Mouse (Mus musculus) T-helper 1 cell (primary cell): ENCODE measurements around the gene Rptor.

Experiments used
- in situ Hi-C: fragments of 300-600 bp; cut with MboI, MseI; formaldehyde crosslinking; loops from one replicate; pipeline ENCODE4 v1.15.1; 2025; ENCODE audit warnings: high pct_unique_total_duplicates

Rptor gene

DNA sequence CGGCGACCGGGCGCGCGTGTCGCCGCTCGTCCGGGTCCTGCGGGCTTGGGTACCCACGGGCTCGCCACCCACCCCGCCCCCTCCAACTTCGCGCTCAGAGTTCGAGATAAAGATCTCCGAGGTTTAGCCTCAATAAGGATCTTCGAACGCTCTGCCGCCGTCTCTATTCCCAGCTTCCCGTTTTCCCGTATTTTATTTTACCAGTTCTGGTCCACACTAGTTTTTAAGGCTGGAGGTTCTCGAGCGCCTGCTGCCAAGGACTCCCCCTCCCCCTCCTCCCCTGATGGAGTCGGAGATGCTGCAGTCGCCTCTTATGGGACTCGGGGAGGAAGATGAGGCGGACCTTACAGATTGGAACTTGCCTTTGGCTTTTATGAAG lies 811 bp downstream of the Rptor start:
- in situ Hi-C loops = no loop called here

- in situ Hi-C loops = no loop called here
Measured at GRCm38 (mm10) chr11:119607464-119607863, 4.8 kb downstream of the Rptor start.

GRCm38 (mm10) chr11:119611496-119611895 lies 8.8 kb downstream of the Rptor start:
- in situ Hi-C loops = no loop called here

DNA sequence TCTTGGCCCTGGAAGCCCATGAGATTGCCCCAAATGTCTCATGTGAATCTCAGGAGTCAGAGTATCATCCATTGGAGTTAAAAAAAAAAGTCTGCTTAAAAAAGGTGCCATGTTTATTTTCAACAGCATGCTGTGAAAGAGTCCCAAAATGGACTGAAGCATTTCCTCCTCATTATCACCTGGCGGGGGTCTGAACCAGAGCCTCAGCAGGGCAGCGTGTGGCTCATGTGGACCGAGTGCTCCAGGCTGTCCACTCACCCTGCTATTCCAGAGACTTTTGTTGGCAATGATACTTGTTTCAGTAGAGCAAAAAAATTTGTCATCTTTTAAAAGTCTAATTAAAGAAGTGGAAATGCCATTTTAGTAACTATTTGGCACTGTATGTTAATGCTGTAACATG lies 9.5 kb downstream of the Rptor start:
- in situ Hi-C loops = no loop called here

DNA sequence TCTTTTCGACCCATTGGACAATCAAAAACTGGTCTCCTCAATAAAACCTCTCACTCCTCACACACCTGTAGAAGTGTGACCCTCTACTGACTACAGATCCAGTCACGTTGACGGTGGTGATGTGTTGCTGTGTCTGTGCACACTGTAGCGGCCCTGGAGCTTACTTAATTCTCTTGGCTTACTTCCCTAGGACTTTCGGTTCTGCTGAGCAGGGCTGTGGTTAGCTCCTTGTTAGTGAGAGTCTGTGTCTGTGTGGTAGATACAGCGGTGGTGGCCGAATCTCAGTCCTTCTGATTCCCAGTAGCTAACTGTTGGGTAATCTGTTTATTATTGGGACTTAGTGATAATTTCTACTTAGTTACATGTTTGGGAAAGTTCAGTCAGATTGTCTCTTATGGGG lies 12.4 kb downstream of the Rptor start:
- in situ Hi-C loops = no loop called here

DNA sequence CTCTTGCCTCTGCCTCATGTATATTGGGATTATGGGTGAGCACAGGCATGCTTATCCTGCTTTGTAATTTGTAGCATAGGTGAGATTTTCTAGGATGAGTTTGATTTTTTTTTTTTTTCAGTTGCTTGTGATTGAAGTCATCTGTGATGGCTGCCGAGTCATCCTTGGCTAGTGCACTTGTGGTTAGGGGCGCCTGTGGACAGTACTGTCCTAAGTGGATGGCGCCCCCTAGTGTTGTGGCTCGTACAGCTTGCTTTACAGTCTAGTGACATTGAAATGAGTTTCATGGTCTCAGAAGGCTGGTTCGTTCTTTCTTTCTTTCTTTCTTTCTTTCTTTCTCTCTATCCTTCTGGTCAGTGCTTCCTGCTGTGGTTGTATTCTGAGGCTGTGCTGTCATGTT lies 16.1 kb downstream of the Rptor start:
- in situ Hi-C loops = no loop called here

DNA sequence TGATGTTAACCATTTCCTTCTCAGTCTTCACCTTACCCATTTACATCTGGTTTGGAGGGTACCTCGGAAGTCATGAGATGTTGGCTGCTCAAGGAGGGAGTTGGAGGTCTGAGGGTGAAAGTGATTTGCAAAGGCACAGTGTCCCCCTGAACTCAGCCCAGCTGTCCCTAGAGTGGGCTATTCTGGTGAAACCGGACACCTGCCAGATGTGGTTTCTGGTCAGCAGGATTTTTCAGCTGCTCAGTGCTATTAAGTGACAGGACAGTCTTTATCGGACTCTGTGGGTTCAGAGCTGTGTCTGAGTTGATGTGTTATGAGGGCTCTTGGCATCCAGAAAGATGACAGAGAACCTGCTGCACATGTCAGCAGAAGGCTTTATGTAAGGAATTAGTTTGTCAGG lies 18.6 kb downstream of the Rptor start:
- in situ Hi-C loops = no loop called here

DNA sequence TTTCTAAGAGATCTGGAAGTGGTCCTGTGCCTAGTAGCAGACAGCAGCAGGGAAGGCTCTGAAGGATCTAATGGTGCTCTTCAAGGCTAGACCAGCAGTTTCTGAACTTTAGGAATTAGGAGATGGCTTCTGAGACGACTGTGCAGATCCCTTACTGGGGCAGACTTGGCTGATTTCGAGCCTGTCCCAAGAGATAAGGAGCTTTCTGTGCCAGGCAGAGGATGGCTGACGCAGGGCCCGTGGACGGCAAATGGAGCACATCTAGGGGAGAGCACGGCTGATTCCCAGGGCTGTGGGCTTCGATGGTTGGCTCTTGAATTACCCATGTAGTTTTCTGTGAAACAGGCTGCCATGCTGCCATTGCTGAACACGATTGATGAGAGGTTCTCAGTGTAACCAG lies 21.1 kb downstream of the Rptor start:
- in situ Hi-C loops = no loop called here

- in situ Hi-C loops = no loop called here
Measured at GRCm38 (mm10) chr11:119624401-119624800, 21.7 kb downstream of the Rptor start.

DNA sequence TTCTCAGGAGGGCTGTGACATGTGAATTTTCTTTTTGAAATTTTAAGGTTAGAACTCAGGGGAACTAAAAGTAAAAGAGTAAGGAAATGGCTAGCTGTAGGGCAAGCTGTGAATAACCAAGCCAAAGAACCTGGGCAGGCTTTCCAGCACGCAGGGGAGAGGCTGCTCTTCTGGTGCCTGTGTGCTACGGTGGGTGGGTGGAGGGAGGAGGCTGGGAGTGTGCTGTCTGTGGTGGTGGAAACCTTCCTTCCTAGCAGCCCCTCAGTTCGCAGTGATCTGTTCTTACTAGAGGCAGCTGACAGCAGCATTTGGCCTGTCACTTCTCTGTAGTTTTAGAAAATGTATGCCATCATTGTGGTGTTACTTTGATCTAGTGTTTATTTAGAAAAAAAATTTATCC lies 22.2 kb downstream of the Rptor start:
- in situ Hi-C loops = no loop called here

- in situ Hi-C loops = no loop called here
Measured at GRCm38 (mm10) chr11:119625476-119625875, 22.8 kb downstream of the Rptor start.

GRCm38 (mm10) chr11:119625943-119626342 lies 23.2 kb downstream of the Rptor start:
- in situ Hi-C loops = no loop called here

GRCm38 (mm10) chr11:119627243-119627642 lies 24.5 kb downstream of the Rptor start:
- in situ Hi-C loops = no loop called here

DNA sequence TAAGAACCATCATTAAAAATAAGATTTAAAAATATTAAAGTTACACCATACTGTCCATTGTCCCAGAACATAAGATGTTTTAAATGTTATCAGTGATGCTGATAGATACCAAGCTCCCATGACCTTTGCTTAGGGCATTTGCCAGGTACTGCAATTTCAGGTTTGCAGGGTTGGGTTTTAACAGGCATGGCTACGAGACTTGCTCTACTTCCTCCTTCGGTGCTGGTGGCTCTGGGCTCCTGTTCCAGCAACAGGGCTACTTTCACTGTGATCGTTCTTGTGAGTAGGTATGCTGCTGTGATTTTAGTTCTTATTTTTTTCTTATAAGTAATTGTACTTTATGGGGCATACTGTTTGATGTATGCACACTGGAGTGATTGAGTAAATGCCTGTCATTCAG lies 26.4 kb downstream of the Rptor start:
- in situ Hi-C loops = no loop called here

DNA sequence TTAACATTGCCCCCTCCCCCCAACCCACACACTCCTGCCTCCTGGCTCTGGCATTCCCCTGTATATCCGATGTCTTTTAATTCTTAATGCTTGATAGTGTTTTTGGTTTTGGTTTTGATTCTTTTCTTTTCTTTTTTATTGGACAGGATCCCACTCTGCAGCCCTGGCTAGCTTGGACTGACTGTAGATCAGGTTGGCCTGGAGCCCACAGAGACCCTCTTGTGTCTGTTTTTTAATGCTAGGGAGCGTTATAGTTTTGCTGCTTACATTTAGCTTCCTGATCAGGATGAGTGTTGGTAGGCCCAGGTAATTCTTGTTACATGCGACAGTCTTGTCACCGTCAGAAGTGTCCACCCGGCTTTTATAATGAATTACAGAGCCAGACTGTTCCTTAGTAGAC lies 27.6 kb downstream of the Rptor start:
- in situ Hi-C loops = no loop called here

GRCm38 (mm10) chr11:119631222-119631870 lies 28.6 kb downstream of the Rptor start:
- in situ Hi-C loops = no loop called here

DNA sequence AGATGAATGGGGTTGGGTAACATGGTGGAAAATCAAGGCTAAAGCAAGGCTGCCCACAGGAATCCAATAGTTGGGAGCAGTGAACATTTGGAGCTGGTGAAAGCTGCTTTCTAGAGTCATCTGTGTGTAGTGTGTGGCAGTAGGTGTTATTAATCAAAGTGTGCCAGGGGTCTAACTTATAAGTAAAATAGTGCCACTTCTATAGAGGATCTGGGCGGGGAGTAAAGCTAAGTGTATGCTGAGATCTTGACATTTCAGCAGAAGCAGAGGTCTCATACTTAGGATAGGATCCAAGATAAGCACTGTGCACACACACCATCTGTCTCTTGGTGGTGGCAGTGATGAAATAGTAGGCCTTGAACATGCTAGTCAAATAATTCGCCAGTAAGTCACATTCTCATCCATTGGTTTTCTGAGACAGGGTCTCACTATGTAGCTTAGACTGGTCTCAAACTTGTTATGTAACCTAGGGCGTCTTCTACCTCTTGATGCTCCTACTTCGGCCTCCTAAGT lies 33.7 kb downstream of the Rptor start:
- in situ Hi-C loops = no loop called here

GRCm38 (mm10) chr11:119637519-119637918 lies 34.8 kb downstream of the Rptor start:
- in situ Hi-C loops = no loop called here

DNA sequence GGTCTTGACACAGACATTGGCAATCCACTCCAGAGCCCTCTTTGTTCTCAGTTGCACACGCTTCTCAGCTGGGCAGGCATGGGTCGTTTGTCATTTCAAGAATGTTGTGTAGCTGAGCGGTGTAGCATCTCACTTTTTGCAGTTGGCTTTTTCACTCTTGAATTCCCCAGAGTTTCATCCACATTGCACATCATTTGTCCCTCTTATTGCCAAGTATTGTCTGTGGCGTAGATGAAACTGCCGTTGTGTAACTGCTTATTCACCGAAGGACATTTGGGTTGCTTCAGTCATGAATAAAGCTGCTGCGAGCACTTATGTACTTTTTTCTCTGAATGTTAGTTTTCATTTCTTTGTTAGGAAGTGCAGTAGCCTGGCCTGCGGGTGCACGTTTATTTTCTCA lies 37.8 kb downstream of the Rptor start:
- in situ Hi-C loops = no loop called here

DNA sequence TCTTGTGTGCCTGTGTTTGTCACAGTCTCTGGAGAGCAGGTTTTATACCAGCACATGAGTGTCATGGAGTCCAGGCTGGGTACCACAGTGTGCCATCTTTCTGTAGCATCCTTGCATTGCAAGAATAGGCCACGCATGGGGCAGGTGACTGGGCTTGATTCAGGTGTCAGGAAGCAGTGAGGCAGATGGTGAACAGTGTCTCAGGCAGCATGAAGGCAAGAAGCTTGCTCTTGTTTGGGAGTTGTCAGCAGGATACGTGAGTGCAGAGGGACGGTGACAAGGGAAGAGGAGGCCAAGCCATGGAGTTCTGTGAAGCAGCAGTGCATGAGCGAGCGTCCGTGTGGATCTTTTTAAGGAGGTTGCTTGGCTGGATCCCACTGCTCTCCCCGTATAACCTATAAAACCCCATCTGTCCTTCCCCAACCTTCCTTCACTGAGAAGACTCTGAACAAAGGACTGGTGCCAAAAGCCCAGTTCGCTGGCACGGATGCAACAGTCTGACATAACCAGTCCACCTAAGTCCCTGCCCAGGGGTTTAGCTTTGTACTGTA lies 39.2 kb downstream of the Rptor start:
- in situ Hi-C loops = no loop called here

- in situ Hi-C loops = no loop called here
Measured at GRCm38 (mm10) chr11:119643347-119643746, 40.6 kb downstream of the Rptor start.

- in situ Hi-C loops = no loop called here
Measured at GRCm38 (mm10) chr11:119644140-119644539, 41.4 kb downstream of the Rptor start.

GRCm38 (mm10) chr11:119644612-119645379 lies 42.1 kb downstream of the Rptor start:
- in situ Hi-C loops = no loop called here
